Mouse (Mus musculus) bone marrow macrophage, adult 2 months (primary cell): ENCODE data around the gene Nfat5.

ENCODE experiments used
- CTCF ChIP-seq: IDR thresholded peaks from 2 replicates; pipeline ENCODE4 v1.5.1; 2012; ENCODE audit warnings: low read depth, mild to moderate bottlenecking, low read length, moderate library complexity
- POLR2A ChIP-seq: IDR thresholded peaks from 2 replicates; pipeline ENCODE4 v1.6.1; 2012; ENCODE audit warnings: mild to moderate bottlenecking, low read depth, low read length, borderline replicate concordance

GRCm38 (mm10) chr8:107397665-107398064 lies 104.4 kb downstream of the Nfat5 start:
- no peak for TF ChIP-seq CTCF
- TF ChIP-seq POLR2A = no peak
